ENCODE assay signal across 7 mouse cellular contexts in the genomic region with DNA sequence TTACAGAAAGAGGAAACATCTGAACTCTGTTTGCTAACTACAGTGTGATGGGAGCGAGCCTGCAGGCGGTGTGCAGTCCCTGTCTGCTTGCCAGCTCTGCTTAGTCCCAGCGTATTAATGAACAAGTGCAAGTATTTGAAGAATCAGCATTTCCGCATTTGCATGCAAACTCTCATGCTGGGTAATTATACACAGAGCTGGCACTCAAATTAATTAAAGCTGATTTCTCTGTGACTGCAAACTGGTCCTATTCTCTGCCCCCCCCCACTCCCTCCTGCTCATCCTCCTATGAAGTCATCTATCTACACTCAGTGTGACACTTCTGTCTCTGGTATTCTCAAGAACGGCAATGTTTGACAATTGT.
DNase-seq lines count a peak whose midpoint lies in the region; ATAC-seq and TF ChIP-seq lines count a peak whose summit lies in the region.

No protein-coding gene starts in this region.

- no peak overlapping the region for H3K4me3 ChIP-seq in limb, embryonic 12.5 days (replicated peaks)
- no peak overlapping the region for H3K4me3 ChIP-seq in limb, embryonic 10.5 days
- no peak overlapping the region for H3K4me3 ChIP-seq in forebrain, embryonic 13.5 days
- H3K4me3 ChIP-seq in midbrain, postnatal 0 days (ENCODE audit: low read depth, low read length), result peak overlapping the region; percentile 2; the same call in 1 of the 2 replicates

- no peaks in the 10 kb centered on the region for H3K36me3 ChIP-seq in limb, embryonic 12.5 days
- no peaks in the 10 kb centered on the region for H3K36me3 ChIP-seq in limb, embryonic 10.5 days
- no peaks in the 10 kb centered on the region for H3K36me3 ChIP-seq in forebrain, embryonic 13.5 days (ENCODE audit: poor library complexity, severe bottlenecking)
- H3K36me3 ChIP-seq in midbrain, postnatal 0 days (ENCODE audit: insufficient read depth, low read length), result no peaks in the 10 kb centered on the region

- peaks cover 18% of the 10 kb centered on the region for H3K4me1 ChIP-seq in limb, embryonic 12.5 days (replicated peaks)
- peaks cover 34% of the 10 kb centered on the region for H3K4me1 ChIP-seq in limb, embryonic 10.5 days
- H3K4me1 ChIP-seq in forebrain, embryonic 13.5 days, result peaks cover 27% of the 10 kb centered on the region
- H3K4me1 ChIP-seq in midbrain, postnatal 0 days (ENCODE audit: insufficient read depth, low read length), result 0 out of 2 replicates have a peak, but pooled peaks cover 6% of the 10 kb centered on the region

- ATAC-seq in limb, embryonic 12.5 days (ENCODE audit: insufficient number of reproducible peaks, insufficient read depth, low FRiP score, low TSS enrichment, low read depth), result no peak
- peak; percentile 90 for ATAC-seq in forebrain, embryonic 13.5 days
- ATAC-seq in midbrain, postnatal 0 days (ENCODE audit: low FRiP score), result peak; percentile 44
- no peak for ATAC-seq in monocyte, adult 5-6 weeks (replicated peaks; ENCODE audit: insufficient number of reproducible peaks, low FRiP score, low TSS enrichment, poor library complexity, severe bottlenecking)

- H3K9ac ChIP-seq in limb, embryonic 12.5 days (replicated peaks), result no peak overlapping the region
- H3K9ac ChIP-seq in forebrain, embryonic 13.5 days, result no peak overlapping the region
- H3K9ac ChIP-seq in midbrain, postnatal 0 days (replicated peaks; ENCODE audit: low read length, poor library complexity, severe bottlenecking), result no peak overlapping the region

- H3K27ac ChIP-seq in limb, embryonic 12.5 days, result no peak overlapping the region
- no peak overlapping the region for H3K27ac ChIP-seq in limb, embryonic 10.5 days
- H3K27ac ChIP-seq in forebrain, embryonic 13.5 days, result no peak overlapping the region
- H3K27ac ChIP-seq in midbrain, postnatal 0 days (ENCODE audit: low read depth, low read length), result no peak overlapping the region

- DNase-seq in limb, embryonic 10.5 days (ENCODE audit: low spot score), result no peak
- peak; percentile 67 for DNase-seq in kidney, adult 9 months
- peak; percentile 68 for DNase-seq in midbrain, postnatal 0 days (ENCODE audit: low spot score)
- no peak for DNase-seq in testis, postnatal 10 days (ENCODE audit: low spot score)

- H3K9me3 ChIP-seq in limb, embryonic 12.5 days, result no peaks in the 10 kb centered on the region
- H3K9me3 ChIP-seq in limb, embryonic 10.5 days (replicated peaks), result no peaks in the 10 kb centered on the region
- no peaks in the 10 kb centered on the region for H3K9me3 ChIP-seq in forebrain, embryonic 13.5 days (replicated peaks)
- no peaks in the 10 kb centered on the region for H3K9me3 ChIP-seq in midbrain, postnatal 0 days (ENCODE audit: low read length)

- 67% methylated on average over 5 of the region's 5 CpGs for WGBS in limb, embryonic 12.5 days
- WGBS in limb, embryonic 10.5 days, result 79% methylated on average over 5 of the region's 5 CpGs
- 15% methylated on average over 5 of the region's 5 CpGs for WGBS in forebrain, embryonic 13.5 days
- 38% methylated on average over 5 of the region's 5 CpGs for WGBS in midbrain, postnatal 0 days

- TF ChIP-seq CTCF in midbrain, postnatal 0 days (IDR thresholded peaks at IDR 0.05), result no peak

- peak overlapping the region; percentile 37; the same call in 1 of the 2 replicates for H3K4me2 ChIP-seq in limb, embryonic 12.5 days
- H3K4me2 ChIP-seq in forebrain, embryonic 13.5 days, result peak overlapping the region; percentile 24
- H3K4me2 ChIP-seq in midbrain, postnatal 0 days (ENCODE audit: low read depth, low read length, poor library complexity, severe bottlenecking), result peak overlapping the region; percentile 30

- no peaks in the 10 kb centered on the region for H3K27me3 ChIP-seq in limb, embryonic 12.5 days
- no peaks in the 10 kb centered on the region for H3K27me3 ChIP-seq in limb, embryonic 10.5 days (ENCODE audit: low read depth, poor library complexity, severe bottlenecking)
- 0 out of 2 replicates have a peak, but pooled peaks cover 2% of the 10 kb centered on the region for H3K27me3 ChIP-seq in forebrain, embryonic 13.5 days
- no peaks in the 10 kb centered on the region for H3K27me3 ChIP-seq in midbrain, postnatal 0 days (ENCODE audit: insufficient read depth, low read length)

Comparison
In these comparisons a context has a peak if more than half of its experiments do, and no peak if none do; other contexts are left out.
1. ATAC-seq: peak in forebrain, embryonic 13.5 days (single experiment) and midbrain, postnatal 0 days (single experiment); none in limb, embryonic 12.5 days (single experiment) and monocyte, adult 5-6 weeks (single experiment).
2. DNase-seq: peak in kidney, adult 9 months (single experiment) and midbrain, postnatal 0 days (single experiment); none in limb, embryonic 10.5 days (single experiment) and testis, postnatal 10 days (single experiment).
3. Peak in every context shown above with its lines, with median percentiles within 50 percentile points of each other: H3K4me2 ChIP-seq.